Mouse (Mus musculus) forelimb bud, embryonic 11.5 days (tissue): ENCODE measurements around the gene Tfpt.
A peak's percentile ranks its signal among the peaks of the same experiment; 100 is the strongest.

Experiments
- DNase-seq: peaks from one replicate; pipeline ENCODE4 v3.0.0-alpha.2; 2012; ENCODE audit warnings: low read depth, low spot score

Tfpt gene

GRCm38 (mm10) chr7:3629543-3630477 is at the start of gene Tfpt, which contains the start of gene Prpf31:
TSS of gene Tfpt (minus strand) at chr7:3629929.
TSS of gene Prpf31 (plus strand) at chr7:3629985.
- peak; percentile 96 for DNase-seq

GRCm38 (mm10) chr7:3677342-3677741 is 47.6 kb upstream of the Tfpt start, which contains the start of gene Tmc4:
TSS of gene Tmc4 (minus strand) at chr7:3677553.
- no peak for DNase-seq

DNA sequence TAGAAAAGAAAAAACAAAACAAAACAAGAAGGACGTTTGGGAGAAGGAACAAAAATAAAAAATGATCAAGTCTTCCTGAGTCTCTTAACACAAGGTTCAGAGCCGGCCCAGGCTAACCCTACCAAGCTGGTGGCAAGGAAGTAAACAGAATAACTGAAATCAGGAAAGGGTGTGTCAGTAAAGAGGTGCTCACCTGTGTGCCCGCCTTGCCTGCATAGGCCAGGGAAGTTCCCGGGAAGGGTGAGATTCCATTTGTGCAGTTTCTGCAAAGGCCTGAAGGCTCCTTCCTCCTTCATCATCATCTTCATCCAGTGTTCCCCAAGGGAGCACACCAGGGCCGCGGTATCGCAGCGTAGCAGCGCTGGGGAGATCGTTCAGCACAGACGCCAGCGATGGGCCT is 46.6 kb upstream of the Tfpt start:
- DNase-seq: no peak

DNA sequence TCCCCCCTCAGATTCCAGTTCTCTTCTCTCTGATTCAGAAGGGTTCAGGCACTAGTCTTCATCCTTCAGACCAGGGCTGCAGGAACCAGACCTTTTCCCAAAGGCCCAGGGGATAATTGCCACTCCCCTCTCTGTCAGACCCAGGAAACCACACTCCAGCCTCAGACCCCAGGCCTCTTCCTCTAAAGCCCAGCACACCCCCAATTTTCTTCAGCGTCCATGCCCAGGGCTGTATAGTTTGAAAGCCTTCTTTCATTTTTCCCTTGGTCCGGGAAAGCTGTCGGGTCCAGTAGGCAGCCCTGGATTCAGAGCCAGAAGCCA is 45.5 kb upstream of the Tfpt start:
- no peak for DNase-seq

DNA sequence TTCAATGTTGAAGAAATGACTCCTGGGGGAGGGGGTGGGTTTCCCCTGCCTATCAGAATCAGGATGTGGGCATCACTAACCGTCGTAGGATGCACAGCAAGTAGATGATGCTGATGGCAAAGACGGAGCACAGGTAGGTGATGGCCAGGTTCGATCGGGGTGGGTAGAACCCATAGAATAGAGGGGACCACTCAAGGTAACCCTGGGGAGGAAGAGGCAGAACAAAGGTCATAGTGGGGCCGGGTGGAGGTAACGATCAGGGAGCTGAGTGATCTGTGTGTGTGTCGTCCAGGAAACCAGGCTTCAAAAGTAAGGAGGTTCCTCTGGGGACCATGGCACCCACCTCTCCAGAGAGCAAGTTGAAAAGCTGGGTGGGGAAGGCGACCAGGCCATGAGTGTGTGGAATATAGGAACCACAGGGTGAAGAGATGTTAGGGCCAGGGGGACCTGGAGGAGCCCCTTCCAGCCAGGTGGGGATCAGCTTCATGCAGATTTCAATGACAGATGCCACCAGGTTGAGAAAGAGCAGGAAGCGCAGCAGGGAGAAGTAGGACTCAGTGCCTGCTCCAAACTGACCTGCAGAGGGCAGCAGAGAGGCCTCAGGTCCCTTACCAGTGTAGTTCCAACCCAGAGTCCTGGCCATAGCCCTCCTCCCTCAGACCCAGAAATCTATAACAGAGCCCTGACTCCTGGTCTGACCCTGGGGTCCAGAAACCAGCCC is 44.9 kb upstream of the Tfpt start:
- DNase-seq: peak; percentile 85

- no peak for DNase-seq
Observed at GRCm38 (mm10) chr7:3666921-3667391, 37.2 kb upstream of the Tfpt start.

- DNase-seq: peak; percentile 96
Observed at GRCm38 (mm10) chr7:3665215-3666114, 35.7 kb upstream of the Tfpt start, which contains the start of gene Leng1. TSS of gene Leng1 (minus strand) at chr7:3665840.

DNA sequence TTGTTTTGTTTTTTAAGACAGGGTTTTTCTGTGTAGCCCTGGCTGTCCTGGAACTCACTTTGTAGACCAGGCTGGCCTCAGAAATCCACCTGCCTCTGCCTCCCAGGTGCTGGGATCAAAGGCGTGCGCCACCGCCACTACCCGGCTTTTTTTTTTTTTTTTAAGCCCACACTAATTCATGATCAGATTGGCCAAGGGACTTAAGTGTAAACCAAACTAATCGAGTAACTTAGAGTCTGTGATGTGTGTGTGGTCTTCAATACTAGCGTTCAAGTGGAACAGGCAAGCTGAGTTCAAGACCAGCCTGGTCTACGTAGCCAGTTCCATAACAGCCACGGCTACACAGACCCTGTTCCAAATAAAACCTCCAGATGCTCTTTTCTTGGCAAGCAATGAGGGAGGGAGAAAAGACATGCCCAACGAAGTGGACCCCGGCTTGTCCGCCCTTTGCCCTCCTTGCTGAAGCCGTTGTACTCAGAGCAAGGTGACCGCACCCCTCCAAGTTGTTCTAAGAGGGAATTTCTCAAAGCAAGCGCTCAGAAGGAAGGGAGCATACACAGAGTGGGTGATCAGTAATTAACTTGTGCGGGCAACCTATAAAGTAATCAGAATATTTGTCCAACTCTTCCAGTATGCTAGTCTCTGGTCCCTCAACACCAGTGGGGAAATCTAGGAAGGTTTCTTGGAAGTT is 34.9 kb upstream of the Tfpt start:
- no peak for DNase-seq

GRCm38 (mm10) chr7:3658578-3658977 is 28.8 kb upstream of the Tfpt start:
- no peak for DNase-seq

DNA sequence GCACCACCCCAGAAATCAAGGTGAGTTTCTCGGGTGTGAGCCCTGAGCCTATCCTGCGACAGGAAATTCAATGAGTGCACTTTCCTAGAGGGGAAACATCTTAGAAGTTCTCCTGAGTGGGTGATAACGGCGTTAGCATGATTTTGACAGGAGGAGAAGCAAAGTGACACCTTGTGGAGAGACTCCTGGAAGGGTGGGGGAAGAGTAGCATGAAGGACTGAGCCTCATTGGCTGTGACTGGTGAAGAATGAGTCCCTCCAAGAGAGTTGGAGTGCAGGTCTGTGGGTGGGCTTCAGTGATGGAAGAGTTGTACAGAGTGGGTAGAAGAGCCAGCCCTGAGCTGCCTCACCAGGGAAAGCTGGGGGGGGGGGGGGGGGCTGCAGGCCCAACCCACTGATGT is 27.2 kb upstream of the Tfpt start:
- DNase-seq: no peak

GRCm38 (mm10) chr7:3646641-3647040 is 16.9 kb upstream of the Tfpt start:
- no peak for DNase-seq

DNA sequence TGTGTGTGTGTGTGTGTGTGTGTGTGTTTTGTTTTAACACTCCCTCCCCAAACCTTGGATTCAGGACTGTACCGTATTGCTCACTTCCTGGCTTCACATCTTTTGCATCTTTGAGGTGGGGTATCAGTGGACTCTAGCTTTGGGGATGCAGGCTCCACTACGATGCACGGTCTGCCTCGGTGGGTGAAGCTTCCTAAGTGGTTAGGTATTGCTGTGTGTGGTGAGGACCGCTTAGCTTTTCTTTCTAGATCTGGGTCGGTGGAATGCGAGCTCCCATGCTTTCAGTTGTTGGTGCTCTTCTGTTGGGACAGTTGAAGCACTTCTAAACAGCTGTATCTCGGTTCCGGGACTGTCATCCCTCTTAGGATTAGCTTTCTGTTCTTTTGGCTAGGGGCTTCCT is 16.5 kb upstream of the Tfpt start:
- DNase-seq: no peak

DNA sequence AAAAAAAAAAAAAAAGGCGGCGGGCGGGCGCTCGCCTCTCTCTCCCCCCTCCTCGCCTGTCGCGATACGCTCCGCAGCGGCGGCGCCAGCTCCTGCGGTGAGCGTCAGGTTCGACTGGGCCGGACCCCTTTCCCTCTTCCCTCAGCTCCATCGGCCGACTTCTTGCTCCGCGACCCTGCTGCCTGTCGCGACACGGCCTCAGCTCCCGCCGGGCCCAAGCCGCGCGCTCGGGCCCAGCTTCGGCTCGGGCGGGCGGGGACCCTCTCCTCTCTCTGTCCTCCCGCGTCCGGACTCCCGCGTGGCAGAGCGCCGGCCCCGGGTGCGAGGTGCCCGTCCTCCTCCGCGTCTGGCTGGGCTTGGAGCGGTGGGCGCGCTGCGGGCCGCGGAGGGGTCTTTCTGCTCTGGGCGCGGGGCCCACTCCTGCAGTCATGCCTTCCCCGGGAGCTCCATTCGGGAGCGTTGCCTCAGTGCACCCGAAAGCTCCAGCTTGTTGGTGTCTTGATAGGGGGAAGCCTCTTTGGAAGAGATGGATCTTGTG is 15.8 kb upstream of the Tfpt start:
- no peak for DNase-seq

DNA sequence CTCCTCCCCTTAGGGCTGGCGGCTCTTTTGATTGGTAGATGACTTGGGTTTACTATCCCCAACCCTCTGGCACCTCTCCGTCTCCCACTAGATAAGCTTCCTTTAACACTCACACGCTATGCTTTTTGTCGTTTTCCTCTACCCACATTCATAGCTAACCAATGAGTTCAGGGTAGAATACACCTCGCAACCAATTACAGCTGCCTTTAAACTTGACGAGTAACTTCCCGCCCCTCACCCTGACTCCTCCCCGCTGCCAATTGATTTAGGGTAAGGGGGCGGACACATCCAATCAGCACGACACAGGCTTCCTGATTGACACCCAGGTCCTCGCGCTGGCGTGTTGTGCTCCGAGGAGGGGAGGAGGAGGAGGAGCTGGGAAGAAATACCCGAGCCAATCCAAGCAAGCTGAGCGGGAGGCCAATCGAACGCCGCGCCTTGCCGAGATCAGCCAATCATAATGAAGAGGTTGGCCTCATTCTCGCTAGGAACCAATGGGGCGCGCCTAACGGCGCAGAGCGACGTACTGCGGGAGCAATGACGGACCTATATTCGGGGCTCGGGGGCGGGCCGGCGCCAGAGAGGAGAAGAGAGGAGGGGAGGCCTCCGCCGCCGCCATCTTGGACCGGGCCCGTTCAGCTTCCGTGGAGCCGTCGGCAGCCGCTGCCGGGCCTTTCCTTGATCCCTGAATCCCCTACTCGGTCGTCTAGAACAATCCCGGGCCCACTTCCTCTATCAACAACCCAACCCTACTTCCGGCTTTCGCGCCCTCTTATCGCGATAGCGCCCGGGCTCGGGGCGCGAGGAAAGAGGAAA is 15.2 kb upstream of the Tfpt start, which contains the start of gene Cnot3:
TSS of gene Cnot3 (plus strand) at position 597 of the 816 bp plus-strand sequence.
- peak; percentile 99 for DNase-seq

DNA sequence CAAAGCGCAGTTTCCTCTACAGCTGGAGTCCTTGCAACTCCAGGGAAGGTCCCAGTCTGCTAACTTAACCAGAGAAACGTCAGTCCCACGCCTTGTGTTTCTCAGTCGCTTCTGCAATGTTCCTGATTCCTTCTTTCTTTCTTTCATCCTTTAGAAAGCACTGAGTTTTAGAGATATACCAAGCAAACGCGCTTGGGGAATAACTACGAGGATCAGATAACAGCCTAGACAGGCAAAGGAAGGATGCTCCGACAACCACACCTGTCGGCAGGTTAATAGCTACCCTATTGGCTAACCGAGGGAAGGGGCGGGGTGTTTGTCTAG is 14.6 kb upstream of the Tfpt start:
- no peak for DNase-seq

GRCm38 (mm10) chr7:3643843-3644242 is 14.1 kb upstream of the Tfpt start:
- no peak for DNase-seq

DNA sequence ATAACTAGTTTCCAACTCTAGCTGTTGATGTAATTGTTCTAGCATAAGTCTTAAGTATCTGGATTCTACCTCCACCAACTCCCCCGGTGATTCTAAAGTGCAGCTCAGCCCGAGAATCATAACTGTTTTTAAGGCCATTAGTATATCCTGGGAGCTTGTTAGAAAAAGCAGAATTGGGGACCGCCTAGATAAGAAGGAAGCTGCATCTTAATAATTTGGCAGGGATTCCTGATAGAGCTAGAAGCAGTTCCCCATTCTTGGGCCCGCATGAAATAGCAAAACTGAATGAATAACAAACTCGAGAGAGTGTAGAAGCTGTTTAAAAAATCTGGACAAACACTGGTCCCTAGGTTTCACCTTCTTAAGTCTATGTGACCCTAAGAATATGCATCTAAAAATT is 13.7 kb upstream of the Tfpt start:
- DNase-seq: no peak

GRCm38 (mm10) chr7:3630478-3630815 is 718 bp upstream of the Tfpt start:
- no peak for DNase-seq

- DNase-seq: no peak
Observed at GRCm38 (mm10) chr7:3629030-3629429, 699 bp downstream of the Tfpt start.
